Mouse (Mus musculus) adipocyte (in vitro differentiated cells): Measurements from ENCODE around the gene Crhr2.

ENCODE experiments used
- DNase-seq: peaks from one replicate; pipeline ENCODE4 v3.0.0-alpha.2; 2016; ENCODE audit warnings: low spot score

Crhr2 gene

GRCm38 (mm10) chr6:55123056-55123455 lies 9.8 kb downstream of the Crhr2 start:
- no peak for DNase-seq

GRCm38 (mm10) chr6:55117325-55118109 lies 15.3 kb downstream of the Crhr2 start:
- DNase-seq = no peak

GRCm38 (mm10) chr6:55108358-55108757 lies 24.5 kb downstream of the Crhr2 start:
- DNase-seq = peak; percentile 70

GRCm38 (mm10) chr6:55098603-55099002 lies 34.2 kb downstream of the Crhr2 start:
- no peak for DNase-seq

- peak; percentile 16 for DNase-seq
These were observed 34.8 kb downstream of the Crhr2 start for GRCm38 (mm10) chr6:55098030-55098429.

- no peak for DNase-seq
These were observed 39.2 kb downstream of the Crhr2 start for GRCm38 (mm10) chr6:55093431-55094146.

- DNase-seq = no peak
These were observed 41.4 kb downstream of the Crhr2 start for GRCm38 (mm10) chr6:55091396-55091795.

- no peak for DNase-seq
These were observed 42.2 kb downstream of the Crhr2 start for GRCm38 (mm10) chr6:55090639-55091038.

- DNase-seq = no peak
These were observed 45.5 kb downstream of the Crhr2 start for GRCm38 (mm10) chr6:55087355-55087754.

GRCm38 (mm10) chr6:55082261-55083051 lies 50.4 kb downstream of the Crhr2 start:
- no peak for DNase-seq

- no peak for DNase-seq
These were observed 51.4 kb downstream of the Crhr2 start for GRCm38 (mm10) chr6:55081379-55081778.

- DNase-seq = no peak
These were observed 56.1 kb downstream of the Crhr2 start for GRCm38 (mm10) chr6:55076561-55077255.

- DNase-seq = no peak
These were observed 66.9 kb downstream of the Crhr2 start for GRCm38 (mm10) chr6:55065903-55066302.

- no peak for DNase-seq
These were observed 68.4 kb downstream of the Crhr2 start for GRCm38 (mm10) chr6:55064477-55064827.

- DNase-seq = no peak
These were observed 68.9 kb downstream of the Crhr2 start for GRCm38 (mm10) chr6:55063793-55064476.

GRCm38 (mm10) chr6:55062200-55062599 lies 70.6 kb downstream of the Crhr2 start:
- no peak for DNase-seq

GRCm38 (mm10) chr6:55061328-55061727 lies 71.5 kb downstream of the Crhr2 start:
- DNase-seq = no peak

- no peak for DNase-seq
These were observed 72.5 kb downstream of the Crhr2 start for GRCm38 (mm10) chr6:55060241-55060825.

GRCm38 (mm10) chr6:55057427-55057826 lies 75.4 kb downstream of the Crhr2 start:
- no peak for DNase-seq

- peak; percentile 86 for DNase-seq
These were observed 78.3 kb downstream of the Crhr2 start for GRCm38 (mm10) chr6:55054491-55054890.

- peak; percentile 71 for DNase-seq
These were observed 83.6 kb downstream of the Crhr2 start for GRCm38 (mm10) chr6:55049186-55049585.
